Mouse (Mus musculus) hindbrain, embryonic 13.5 days (tissue): ENCODE results near the gene Ces1e. TPM values are rescaled to one million over a fixed set of nuclear protein-coding genes. Genes with fewer than 3 reads are reported as not detected.

Source experiments
- ATAC-seq: fragments of 200-750 bp; cut with Nextera tagmentation; 2 replicates; pipeline ENCODE4 v1.8.0; 2017; ENCODE audit warnings: moderate TSS enrichment; ENCODE audit not compliant: low FRiP score
- H3K27ac ChIP-seq: fragments of 300-500 bp; sonication (generic); 2 replicates; pipeline ENCODE4 v1.5.1; 2015; ENCODE audit warnings: inconsistent platforms, mild to moderate bottlenecking, moderate library complexity
- H3K27me3 ChIP-seq: fragments of 300-500 bp; sonication (generic); 2 replicates; pipeline ENCODE4 v1.6.1; 2015; ENCODE audit warnings: mild to moderate bottlenecking, inconsistent platforms
- H3K36me3 ChIP-seq: fragments of 300-500 bp; sonication (generic); 2 replicates; pipeline ENCODE4 v1.6.1; 2015; ENCODE audit warnings: mild to moderate bottlenecking, inconsistent platforms
- H3K4me1 ChIP-seq: fragments of 300-500 bp; sonication (generic); replicated peaks from 2 replicates; pipeline ENCODE4 v1.6.1; 2015; ENCODE audit warnings: inconsistent platforms
- H3K4me2 ChIP-seq: fragments of 300-500 bp; sonication (generic); 2 replicates; pipeline ENCODE4 v1.6.1; 2015; ENCODE audit warnings: inconsistent platforms, mild to moderate bottlenecking, moderate library complexity
- H3K4me3 ChIP-seq: fragments of 300-500 bp; sonication (generic); 2 replicates; pipeline ENCODE4 v1.5.1; 2015; ENCODE audit warnings: mild to moderate bottlenecking, inconsistent platforms
- H3K9ac ChIP-seq: fragments of 300-500 bp; sonication (generic); 2 replicates; pipeline ENCODE4 v1.6.1; 2015; ENCODE audit warnings: mild to moderate bottlenecking, inconsistent platforms
- H3K9me3 ChIP-seq: fragments of 300-500 bp; sonication (generic); 2 replicates; pipeline ENCODE4 v1.6.1; 2016; ENCODE audit warnings: inconsistent platforms
- WGBS: fragments of 180-500 bp; shearing (Covaris S2); methylation state at CpG from one replicate; pipeline ENCODE4 v1.1.7; 2015; 5-methylcytosine and 5-hydroxymethylcytosine counted together
- polyA plus RNA-seq: library from polyadenylated mRNA; unstranded; fragments of >200 nt; fragmentation: Nextera tagmentation; extraction: Ambion mirVana; gene quantifications from 2 replicates; pipeline ENCODE4 v1.2.1, GENCODE M21; 2015

Gene Ces1e
- not detected in 2 replicates for polyA plus RNA-seq

DNA sequence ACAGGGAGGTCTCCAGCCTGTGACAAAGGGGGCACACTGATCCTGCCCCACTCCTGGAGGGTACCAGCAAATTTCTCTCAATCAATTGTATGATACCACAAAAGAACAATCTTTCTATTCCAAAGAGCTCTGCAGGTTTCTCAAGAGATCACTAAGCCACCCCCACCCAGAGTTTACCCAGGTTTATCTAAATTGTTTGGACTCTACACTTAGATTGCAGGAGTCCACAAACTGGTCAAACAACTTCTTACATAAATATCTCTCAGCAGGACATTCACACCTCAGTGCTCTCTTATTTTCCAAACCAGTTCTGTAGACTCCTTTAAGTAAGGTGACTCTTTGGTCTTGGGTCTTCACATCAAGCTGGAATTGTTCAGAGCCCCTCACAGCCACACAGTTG is at the start of gene Ces1e:
Gene Ces1e (minus strand): TSS at position 174 of the 400 bp plus-strand sequence.
- H3K9ac ChIP-seq: no peak within 1 kb of the TSS
- no peaks in the 10 kb centered on the region for H3K4me1 ChIP-seq
- H3K4me2 ChIP-seq: no peak within 1 kb of the TSS
- no peaks in the 10 kb centered on the region for H3K27me3 ChIP-seq
- no peak for ATAC-seq
- no peaks in the 10 kb centered on the region for H3K36me3 ChIP-seq
- no peaks in the 10 kb centered on the region for H3K9me3 ChIP-seq
- H3K27ac ChIP-seq: no peak within 1 kb of the TSS
- no peak within 1 kb of the TSS for H3K4me3 ChIP-seq

DNA sequence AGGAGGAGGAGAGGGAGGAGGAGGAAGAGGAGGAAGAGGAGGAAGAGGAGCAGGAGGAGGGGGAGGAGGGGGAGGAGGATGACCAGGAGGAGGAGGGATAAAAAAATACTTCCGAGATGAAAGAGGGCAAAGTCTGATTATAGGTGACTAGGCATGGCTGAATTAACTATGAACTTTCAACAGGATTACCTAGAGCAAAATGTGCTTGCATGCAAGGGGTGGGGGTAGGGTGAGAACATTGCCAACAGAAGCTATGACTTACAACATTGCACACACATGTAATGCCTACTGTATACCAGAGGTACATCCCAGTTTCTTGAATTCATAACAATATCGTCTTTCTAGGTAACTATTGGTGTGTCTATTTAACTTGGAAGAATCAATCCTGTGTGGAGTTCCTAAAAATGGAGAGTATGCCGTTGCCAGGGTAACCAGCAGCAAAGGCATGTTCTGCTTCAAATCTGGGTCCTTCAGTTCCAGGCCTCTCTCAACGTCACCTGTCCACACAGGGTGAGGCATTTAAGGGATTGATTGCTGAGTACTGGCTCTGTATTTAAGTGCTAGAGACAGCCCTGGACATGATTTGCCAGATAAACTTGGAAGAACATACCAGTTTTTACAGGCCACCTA is 48.9 kb upstream of the Ces1e start:
- no peak for ATAC-seq
- no peak overlapping the region for H3K4me3 ChIP-seq
- no peak overlapping the region for H3K9ac ChIP-seq
- no peak overlapping the region for H3K27ac ChIP-seq
- no peaks in the 10 kb centered on the region for H3K27me3 ChIP-seq
- H3K36me3 ChIP-seq: no peaks in the 10 kb centered on the region
- no peaks in the 10 kb centered on the region for H3K4me1 ChIP-seq
- H3K4me2 ChIP-seq: no peak overlapping the region
- WGBS: 70% methylated on average over 4 of the region's 4 CpGs
- no peaks in the 10 kb centered on the region for H3K9me3 ChIP-seq

DNA sequence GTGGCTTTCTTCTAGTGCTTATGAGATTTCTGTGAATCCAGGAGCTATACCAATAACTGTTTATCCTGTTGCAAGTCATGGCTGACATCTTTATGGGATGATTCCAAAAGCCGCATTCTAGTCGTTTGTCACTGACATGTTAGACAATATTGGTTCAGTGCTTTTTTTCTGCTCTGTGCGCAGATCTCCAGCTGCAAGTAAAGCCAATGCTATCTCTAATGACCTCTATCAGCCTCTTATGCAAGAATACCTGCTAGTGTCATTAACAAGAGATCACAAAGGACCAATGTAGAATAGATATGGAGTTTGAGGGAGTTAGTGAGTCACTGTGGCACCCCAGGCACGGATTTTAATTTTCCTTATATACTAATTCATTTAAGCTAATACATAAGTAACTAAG is 45.2 kb upstream of the Ces1e start:
- 83% methylated on average over 4 of the region's 4 CpGs for whole genome bisulfite sequencing
- Histone ChIP-seq H3K27ac (no peak overlapping the region), H3K4me2 (no peak overlapping the region), H3K27me3 (no peaks in the 10 kb centered on the region), H3K4me1 (no peaks in the 10 kb centered on the region), H3K9ac (no peak overlapping the region), H3K36me3 (no peaks in the 10 kb centered on the region), H3K9me3 (no peaks in the 10 kb centered on the region), H3K4me3 (no peak overlapping the region)
- ATAC-seq: no peak

DNA sequence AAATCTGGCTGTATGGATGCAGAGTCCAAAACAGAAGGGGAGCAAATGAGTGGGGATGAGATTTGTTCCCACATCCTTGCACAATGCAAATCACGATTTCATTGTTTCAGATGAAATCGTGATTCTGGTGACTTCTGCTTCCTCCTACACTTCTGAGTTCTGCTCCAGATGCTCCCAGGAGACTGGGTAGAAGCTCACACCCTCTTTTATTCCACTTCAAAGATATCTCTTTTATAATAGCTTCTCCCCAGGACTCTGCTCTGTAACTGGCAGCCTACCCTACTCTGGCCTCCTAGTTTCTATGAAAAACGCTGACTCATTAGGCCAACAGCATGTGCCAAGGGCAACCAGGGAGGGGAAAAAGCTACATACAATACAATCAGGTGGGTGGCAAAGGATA is 43.9 kb upstream of the Ces1e start:
- no peaks in the 10 kb centered on the region for H3K36me3 ChIP-seq
- no peaks in the 10 kb centered on the region for H3K4me1 ChIP-seq
- ATAC-seq: no peak
- H3K27me3 ChIP-seq: no peaks in the 10 kb centered on the region
- H3K4me2 ChIP-seq: no peak overlapping the region
- H3K9me3 ChIP-seq: no peaks in the 10 kb centered on the region
- H3K27ac ChIP-seq: no peak overlapping the region
- no peak overlapping the region for H3K4me3 ChIP-seq
- WGBS: 86% methylated on average over 3 of the region's 3 CpGs
- no peak overlapping the region for H3K9ac ChIP-seq

DNA sequence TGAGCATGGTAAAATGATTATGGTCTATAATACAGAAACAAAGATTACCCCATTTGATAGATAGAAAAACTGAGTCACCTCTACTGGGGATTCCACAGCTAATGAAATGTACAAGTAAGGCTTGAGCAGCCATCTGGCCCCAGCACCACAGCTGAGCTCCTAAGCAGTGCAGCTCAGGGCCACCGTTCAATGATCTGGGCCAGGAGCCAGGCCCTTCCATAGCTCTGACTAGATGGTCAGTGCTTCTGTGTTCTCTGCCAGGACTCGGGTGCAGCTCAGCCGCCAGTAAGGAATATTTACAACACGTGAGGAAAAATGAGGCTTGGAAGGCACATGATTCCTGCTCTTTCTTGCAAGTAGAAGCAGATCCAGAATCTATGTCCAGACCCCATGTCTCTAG is 43.3 kb upstream of the Ces1e start:
- Histone ChIP-seq H3K4me1 (no peaks in the 10 kb centered on the region), H3K27ac (no peak overlapping the region), H3K36me3 (no peaks in the 10 kb centered on the region), H3K9ac (no peak overlapping the region), H3K9me3 (no peaks in the 10 kb centered on the region), H3K27me3 (no peaks in the 10 kb centered on the region), H3K4me3 (no peak overlapping the region), H3K4me2 (no peak overlapping the region)
- 88% methylated on average over 4 of the region's 4 CpGs for WGBS
- ATAC-seq: no peak

DNA sequence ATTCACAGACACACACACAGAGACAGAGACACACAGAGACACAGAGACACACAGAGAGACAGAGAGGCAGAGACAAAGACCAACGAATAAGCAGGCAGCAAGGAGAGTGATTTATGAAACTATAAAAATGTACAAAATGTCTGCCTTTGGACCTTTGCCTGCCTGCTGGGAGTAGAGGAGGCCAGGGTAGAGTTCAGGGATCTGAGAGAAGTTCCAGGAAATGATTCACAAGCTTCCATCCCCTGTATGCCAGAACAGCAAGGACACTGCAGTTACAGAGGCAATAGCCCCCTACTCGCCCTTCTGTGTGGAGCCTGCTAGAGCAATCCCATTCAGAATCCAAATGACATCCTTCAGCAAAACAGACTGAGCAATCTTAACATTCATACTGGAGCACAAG is 32.0 kb upstream of the Ces1e start:
- Histone ChIP-seq H3K4me2 (no peak overlapping the region), H3K36me3 (no peaks in the 10 kb centered on the region), H3K27ac (no peak overlapping the region), H3K4me1 (no peaks in the 10 kb centered on the region), H3K9me3 (no peaks in the 10 kb centered on the region), H3K27me3 (no peaks in the 10 kb centered on the region), H3K9ac (no peak overlapping the region), H3K4me3 (no peak overlapping the region)
- no peak for ATAC-seq
- WGBS: 72% methylated on average over 2 of the region's 2 CpGs

DNA sequence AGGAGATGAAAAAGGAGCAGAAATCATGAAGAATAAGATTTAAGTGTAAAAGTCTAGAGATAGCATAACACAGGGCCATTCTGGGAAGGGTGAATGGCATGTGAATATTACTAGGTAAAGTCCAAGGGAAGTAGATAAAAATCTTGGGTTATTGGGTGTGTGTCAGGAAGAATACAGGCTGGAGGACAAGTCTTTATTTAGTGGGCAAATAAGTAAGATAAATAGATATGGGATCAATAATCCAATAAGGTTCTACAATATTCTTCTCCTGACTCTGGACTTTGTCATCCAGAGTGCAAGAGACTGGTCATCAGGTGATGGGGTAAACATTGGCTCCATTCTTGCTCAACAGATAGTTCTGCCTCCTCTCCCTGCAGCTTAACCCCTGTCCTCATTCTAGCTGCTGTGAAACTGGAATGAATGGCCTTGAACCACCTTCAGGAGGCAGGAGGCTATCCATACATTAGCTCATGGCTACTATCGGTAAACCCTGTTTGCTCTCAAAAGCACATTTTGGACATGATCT is 23.0 kb upstream of the Ces1e start:
- no peak for ATAC-seq
- H3K36me3 ChIP-seq: no peaks in the 10 kb centered on the region
- no peak overlapping the region for H3K4me2 ChIP-seq
- no peak overlapping the region for H3K9ac ChIP-seq
- H3K9me3 ChIP-seq: no peaks in the 10 kb centered on the region
- no peak overlapping the region for H3K4me3 ChIP-seq
- H3K27me3 ChIP-seq: no peaks in the 10 kb centered on the region
- no peak overlapping the region for H3K27ac ChIP-seq
- 95% methylated on average over 1 of the region's 1 CpGs for WGBS
- no peaks in the 10 kb centered on the region for H3K4me1 ChIP-seq

DNA sequence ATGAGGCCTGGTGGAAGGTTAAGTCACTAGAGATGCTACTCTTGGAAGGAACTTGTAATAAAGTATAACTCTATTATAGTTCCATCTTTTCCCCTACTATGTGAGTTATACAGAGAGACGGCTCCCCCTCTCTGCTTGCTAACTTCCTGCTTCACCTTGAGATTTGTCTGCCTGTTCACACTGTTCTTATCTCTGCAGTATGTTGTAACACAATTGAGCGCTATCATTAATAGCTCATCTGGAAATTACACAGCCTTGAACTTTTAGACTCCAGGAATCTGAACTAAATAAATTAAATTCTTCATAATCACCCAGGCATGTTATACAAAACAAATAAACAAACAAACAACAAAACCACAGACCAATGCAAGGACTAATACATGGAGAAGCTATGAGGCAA is 16.6 kb upstream of the Ces1e start:
- H3K27ac ChIP-seq: no peak overlapping the region
- H3K27me3 ChIP-seq: no peaks in the 10 kb centered on the region
- H3K9ac ChIP-seq: no peak overlapping the region
- no peak for ATAC-seq
- no peaks in the 10 kb centered on the region for H3K4me1 ChIP-seq
- no peak overlapping the region for H3K4me2 ChIP-seq
- H3K4me3 ChIP-seq: no peak overlapping the region
- H3K36me3 ChIP-seq: no peaks in the 10 kb centered on the region
- 93% methylated on average over 2 of the region's 2 CpGs for WGBS
- H3K9me3 ChIP-seq: no peaks in the 10 kb centered on the region

DNA sequence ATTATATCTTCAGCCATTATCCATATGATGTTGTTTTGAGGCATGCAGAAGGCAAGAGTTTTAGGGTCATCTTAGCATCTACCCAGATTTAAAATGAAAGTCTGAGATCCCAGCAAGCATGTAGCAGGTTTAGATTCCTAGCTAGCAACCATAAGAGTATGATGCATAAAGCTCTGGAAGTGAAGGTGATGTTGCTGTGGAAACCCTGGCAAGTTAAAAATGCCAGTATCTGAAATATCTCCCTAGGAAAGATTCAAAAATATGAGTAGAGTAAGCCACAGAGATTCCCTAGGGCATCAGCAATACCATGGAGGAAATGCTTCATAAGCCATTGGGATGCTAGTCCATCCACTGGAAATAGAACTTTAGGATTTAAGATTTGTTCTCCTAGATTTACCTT is 10.5 kb upstream of the Ces1e start:
- no peak for ATAC-seq
- H3K9ac ChIP-seq: no peak overlapping the region
- no peaks in the 10 kb centered on the region for H3K36me3 ChIP-seq
- no peaks in the 10 kb centered on the region for H3K4me1 ChIP-seq
- no peak overlapping the region for H3K27ac ChIP-seq
- H3K4me2 ChIP-seq: no peak overlapping the region
- H3K27me3 ChIP-seq: no peaks in the 10 kb centered on the region
- H3K9me3 ChIP-seq: no peaks in the 10 kb centered on the region
- H3K4me3 ChIP-seq: no peak overlapping the region

DNA sequence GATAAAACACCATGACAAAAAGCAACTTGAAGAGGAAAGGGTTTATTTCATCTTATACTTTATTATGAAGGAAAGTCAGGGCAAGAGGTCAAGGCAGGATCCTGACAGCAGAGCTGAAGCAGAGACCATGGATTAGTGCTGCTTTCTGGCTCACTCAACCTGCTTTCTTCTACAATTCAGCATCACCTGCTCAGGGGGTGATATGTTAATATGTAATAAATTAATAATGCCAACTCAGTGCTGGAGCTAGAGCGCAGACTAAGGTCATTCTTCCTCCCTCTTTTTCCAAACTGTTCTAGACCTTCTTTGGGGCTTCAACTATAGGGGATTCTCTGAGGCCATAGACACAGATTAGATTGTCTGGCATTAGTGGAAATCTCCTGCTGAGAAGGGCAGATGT is 6.3 kb upstream of the Ces1e start:
- ATAC-seq: no peak
- Histone ChIP-seq H3K27me3 (no peaks in the 10 kb centered on the region), H3K9me3 (no peaks in the 10 kb centered on the region)

DNA sequence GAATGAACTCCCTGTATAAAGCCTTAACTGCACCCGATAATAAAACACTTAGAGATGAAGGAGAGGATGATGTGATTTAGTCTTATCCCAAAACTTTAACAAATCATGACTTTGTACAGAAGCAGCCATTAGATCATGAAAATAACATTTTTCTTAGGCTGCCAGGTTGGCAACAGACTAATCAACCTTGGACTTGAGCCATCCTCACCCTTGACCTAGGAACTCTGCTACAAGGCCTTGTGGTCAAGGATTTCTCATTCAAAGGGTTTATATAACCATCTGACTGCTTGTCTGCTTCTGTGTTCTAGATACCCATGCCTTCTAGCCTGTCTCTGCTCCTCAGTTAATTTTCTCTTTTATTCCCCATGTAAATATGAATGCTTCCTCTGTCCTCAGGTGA is 5.3 kb upstream of the Ces1e start:
- Histone ChIP-seq H3K4me1 (no peaks in the 10 kb centered on the region), H3K4me3 (no peak overlapping the region), H3K4me2 (no peak overlapping the region), H3K9ac (no peak overlapping the region), H3K27me3 (no peaks in the 10 kb centered on the region), H3K9me3 (no peaks in the 10 kb centered on the region), H3K36me3 (no peaks in the 10 kb centered on the region), H3K27ac (no peak overlapping the region)
- no peak for ATAC-seq
- 94% methylated on average over 1 of the region's 1 CpGs for WGBS

More for the DNA sequence above, 6.3 kb upstream of the Ces1e start:
- Histone ChIP-seq H3K27ac (no peak overlapping the region), H3K4me3 (no peak overlapping the region), H3K36me3 (no peaks in the 10 kb centered on the region), H3K9ac (no peak overlapping the region), H3K4me2 (no peak overlapping the region), H3K4me1 (no peaks in the 10 kb centered on the region)
- WGBS: 91% methylated on average over 1 of the region's 1 CpGs

DNA sequence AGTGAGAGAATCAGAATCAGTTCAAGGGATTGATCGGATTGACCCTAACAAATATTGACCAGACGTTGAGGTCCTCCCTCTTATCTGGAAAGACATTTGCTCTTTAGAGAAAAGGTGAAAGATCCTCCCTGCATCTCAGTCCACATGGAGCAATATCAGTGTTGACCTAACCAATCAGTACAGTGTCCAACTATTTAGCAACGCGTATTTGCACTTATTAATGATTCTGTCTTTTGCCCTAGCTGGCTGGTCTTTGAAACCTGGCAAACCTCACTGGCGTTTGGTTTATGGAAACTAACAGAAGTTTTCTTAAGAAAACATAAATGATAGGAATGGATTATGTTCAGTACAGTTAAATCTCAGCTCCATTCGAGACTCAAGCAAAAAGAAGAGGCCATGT is 4.6 kb upstream of the Ces1e start:
- WGBS: 90% methylated on average over 6 of the region's 6 CpGs

DNA sequence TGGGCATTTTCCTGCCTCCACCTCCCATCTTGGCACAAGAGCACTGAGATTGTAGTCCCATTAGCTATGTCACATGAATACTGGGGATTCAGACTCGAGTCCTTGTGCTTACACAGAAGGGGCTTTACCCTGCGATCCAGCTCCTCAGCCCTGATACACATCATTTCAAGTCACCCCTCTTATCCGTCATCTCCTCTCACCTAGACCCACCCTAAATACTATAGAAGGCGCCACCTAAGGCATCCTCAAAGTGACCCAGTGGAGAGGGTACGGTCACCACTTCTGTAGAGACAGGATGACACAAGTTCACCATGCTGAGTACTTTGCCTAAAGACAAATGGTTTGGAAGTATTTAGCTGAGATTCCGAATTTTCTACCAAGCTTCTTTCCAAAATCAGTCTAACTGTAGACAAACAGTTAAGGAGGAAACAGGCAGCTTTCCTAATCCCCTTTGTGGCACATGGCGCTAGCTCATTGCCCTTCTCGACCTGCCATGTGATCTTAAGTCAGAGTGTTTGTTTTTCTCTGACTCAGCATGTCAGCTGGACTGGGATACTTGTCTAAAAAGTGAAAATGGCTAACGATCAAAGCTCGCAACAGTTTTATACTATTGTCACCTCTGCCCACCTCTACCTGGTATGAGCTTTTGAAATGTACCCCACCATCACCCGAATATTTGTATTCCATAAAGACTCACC is 597 bp downstream of the Ces1e start:
- Histone ChIP-seq H3K27ac (no peak overlapping the region), H3K4me1 (no peaks in the 10 kb centered on the region), H3K9ac (no peak overlapping the region), H3K4me3 (no peak overlapping the region), H3K4me2 (no peak overlapping the region), H3K9me3 (no peaks in the 10 kb centered on the region), H3K27me3 (no peaks in the 10 kb centered on the region), H3K36me3 (no peaks in the 10 kb centered on the region)
- no peak for ATAC-seq
- 77% methylated on average over 11 of the region's 11 CpGs for WGBS

More for the DNA sequence above, 4.6 kb upstream of the Ces1e start:
- Histone ChIP-seq H3K4me2 (no peak overlapping the region), H3K9me3 (no peaks in the 10 kb centered on the region), H3K27me3 (no peaks in the 10 kb centered on the region), H3K4me3 (no peak overlapping the region), H3K9ac (no peak overlapping the region), H3K36me3 (no peaks in the 10 kb centered on the region), H3K27ac (no peak overlapping the region), H3K4me1 (no peaks in the 10 kb centered on the region)
- no peak for ATAC-seq
